Mouse (Mus musculus): ENCODE results near the gene Igf1r. TPM values are rescaled to one million over a fixed set of nuclear protein-coding genes. Genes with fewer than 3 reads are reported as not detected.

The Igf1r gene
- total and polyA plus RNA-seq, 2 experiments from 2014 or later, result 12.1 to 40.3 TPM

- H3K9me3 ChIP-seq (ENCODE audit: low read length), result no peaks in the 10 kb centered on the region
- peaks cover 45% of the 10 kb centered on the region for H3K36me3 ChIP-seq (ENCODE audit: insufficient read depth, low read length)
- H3K4me1 ChIP-seq (ENCODE audit: insufficient read depth, low read length), result no peaks in the 10 kb centered on the region
- ATAC-seq (ENCODE audit: low FRiP score) (no peak), DNase-seq (ENCODE audit: low spot score) (no peak)
- no peaks in the 10 kb centered on the region for H3K27me3 ChIP-seq (ENCODE audit: insufficient read depth, low read length)
- WGBS, result 92% methylated on average over 8 of the region's 8 CpGs
- no peak overlapping the region for H3K4me2 ChIP-seq (ENCODE audit: low read depth, low read length, poor library complexity, severe bottlenecking)
- H3K4me3 ChIP-seq (ENCODE audit: low read depth, low read length), result no peak overlapping the region
- no peak for TF ChIP-seq CTCF (IDR thresholded peaks at IDR 0.05)
- H3K9ac ChIP-seq (replicated peaks; ENCODE audit: low read length, poor library complexity, severe bottlenecking), result no peak overlapping the region
- H3K27ac ChIP-seq (ENCODE audit: low read depth, low read length), result no peak overlapping the region
These were observed 253.3 kb downstream of the Igf1r start for GRCm38 (mm10) chr7:68205776-68206427.

- 94% methylated on average over 6 of the region's 6 CpGs for WGBS
- Histone ChIP-seq H3K4me3 (ENCODE audit: low read depth, low read length) (no peak overlapping the region), H3K36me3 (ENCODE audit: insufficient read depth, low read length) (peaks cover 42% of the 10 kb centered on the region), H3K9me3 (ENCODE audit: low read length) (no peaks in the 10 kb centered on the region), H3K9ac (replicated peaks; ENCODE audit: low read length, poor library complexity, severe bottlenecking) (no peak overlapping the region), H3K27me3 (ENCODE audit: insufficient read depth, low read length) (no peaks in the 10 kb centered on the region), H3K4me2 (ENCODE audit: low read depth, low read length, poor library complexity, severe bottlenecking) (no peak overlapping the region), H3K4me1 (ENCODE audit: insufficient read depth, low read length) (no peaks in the 10 kb centered on the region), H3K27ac (ENCODE audit: low read depth, low read length) (no peak overlapping the region)
- TF ChIP-seq CTCF (IDR thresholded peaks at IDR 0.05), result no peak
- ATAC-seq (ENCODE audit: low FRiP score) (no peak), DNase-seq (ENCODE audit: low spot score) (no peak)
These were observed 256.4 kb downstream of the Igf1r start for GRCm38 (mm10) chr7:68209039-68209438.

GRCm38 (mm10) chr7:68210417-68210816, 257.8 kb downstream of the Igf1r start:
- Histone ChIP-seq H3K27me3 (ENCODE audit: insufficient read depth, low read length) (no peaks in the 10 kb centered on the region), H3K9ac (replicated peaks; ENCODE audit: low read length, poor library complexity, severe bottlenecking) (no peak overlapping the region), H3K9me3 (ENCODE audit: low read length) (no peaks in the 10 kb centered on the region), H3K27ac (ENCODE audit: low read depth, low read length) (no peak overlapping the region), H3K4me3 (ENCODE audit: low read depth, low read length) (no peak overlapping the region), H3K4me1 (ENCODE audit: insufficient read depth, low read length) (no peaks in the 10 kb centered on the region), H3K4me2 (ENCODE audit: low read depth, low read length, poor library complexity, severe bottlenecking) (no peak overlapping the region), H3K36me3 (ENCODE audit: insufficient read depth, low read length) (peaks cover 40% of the 10 kb centered on the region)
- DNase-seq (ENCODE audit: low spot score) (peak; percentile 44), ATAC-seq (ENCODE audit: low FRiP score) (no peak)
- WGBS, result 75% methylated on average over 4 of the region's 4 CpGs
- no peak for TF ChIP-seq CTCF (IDR thresholded peaks at IDR 0.05)

GRCm38 (mm10) chr7:68211883-68212282, 259.3 kb downstream of the Igf1r start:
- no peak for TF ChIP-seq CTCF (IDR thresholded peaks at IDR 0.05)
- ATAC-seq (ENCODE audit: low FRiP score), result no peak
- H3K9ac ChIP-seq (replicated peaks; ENCODE audit: low read length, poor library complexity, severe bottlenecking), result no peak overlapping the region
- no peak overlapping the region for H3K27ac ChIP-seq (ENCODE audit: low read depth, low read length)
- DNase-seq (ENCODE audit: low spot score), result peak; percentile 51
- H3K4me1 ChIP-seq (ENCODE audit: insufficient read depth, low read length), result no peaks in the 10 kb centered on the region
- no peak overlapping the region for H3K4me2 ChIP-seq (ENCODE audit: low read depth, low read length, poor library complexity, severe bottlenecking)
- peaks cover 43% of the 10 kb centered on the region for H3K36me3 ChIP-seq (ENCODE audit: insufficient read depth, low read length)
- no peaks in the 10 kb centered on the region for H3K9me3 ChIP-seq (ENCODE audit: low read length)
- WGBS, result 93% methylated on average over 7 of the region's 7 CpGs
- H3K4me3 ChIP-seq (ENCODE audit: low read depth, low read length), result no peak overlapping the region
- no peaks in the 10 kb centered on the region for H3K27me3 ChIP-seq (ENCODE audit: insufficient read depth, low read length)

- H3K27ac ChIP-seq (ENCODE audit: low read depth, low read length), result no peak overlapping the region
- no peaks in the 10 kb centered on the region for H3K27me3 ChIP-seq (ENCODE audit: insufficient read depth, low read length)
- DNase-seq (ENCODE audit: low spot score) (no peak), ATAC-seq (ENCODE audit: low FRiP score) (no peak)
- H3K9ac ChIP-seq (replicated peaks; ENCODE audit: low read length, poor library complexity, severe bottlenecking), result no peak overlapping the region
- no peak for TF ChIP-seq CTCF (IDR thresholded peaks at IDR 0.05)
- H3K4me3 ChIP-seq (ENCODE audit: low read depth, low read length), result no peak overlapping the region
- H3K9me3 ChIP-seq (ENCODE audit: low read length), result no peaks in the 10 kb centered on the region
- no peaks in the 10 kb centered on the region for H3K4me1 ChIP-seq (ENCODE audit: insufficient read depth, low read length)
- peaks cover 33% of the 10 kb centered on the region for H3K36me3 ChIP-seq (ENCODE audit: insufficient read depth, low read length)
- WGBS, result 49% methylated on average over 5 of the region's 5 CpGs
- no peak overlapping the region for H3K4me2 ChIP-seq (ENCODE audit: low read depth, low read length, poor library complexity, severe bottlenecking)
These were observed 261.2 kb downstream of the Igf1r start for GRCm38 (mm10) chr7:68213842-68214241.

GRCm38 (mm10) chr7:68215522-68216070, 263.0 kb downstream of the Igf1r start:
- Histone ChIP-seq H3K4me3 (ENCODE audit: low read depth, low read length) (no peak overlapping the region), H3K4me2 (ENCODE audit: low read depth, low read length, poor library complexity, severe bottlenecking) (no peak overlapping the region), H3K9me3 (ENCODE audit: low read length) (no peaks in the 10 kb centered on the region), H3K4me1 (ENCODE audit: insufficient read depth, low read length) (no peaks in the 10 kb centered on the region), H3K36me3 (ENCODE audit: insufficient read depth, low read length) (peaks cover 43% of the 10 kb centered on the region), H3K27me3 (ENCODE audit: insufficient read depth, low read length) (no peaks in the 10 kb centered on the region), H3K27ac (ENCODE audit: low read depth, low read length) (no peak overlapping the region), H3K9ac (replicated peaks; ENCODE audit: low read length, poor library complexity, severe bottlenecking) (no peak overlapping the region)
- ATAC-seq (ENCODE audit: low FRiP score) (no peak), DNase-seq (ENCODE audit: low spot score) (no peak)
- 84% methylated on average over 18 of the region's 18 CpGs for WGBS
- no peak for TF ChIP-seq CTCF (IDR thresholded peaks at IDR 0.05)
